Mouse (Mus musculus) kidney, embryonic 16.5 days (tissue): ENCODE results near the gene Rap1b. TPM values are rescaled to one million over a fixed set of nuclear protein-coding genes. Genes with fewer than 3 reads are reported as not detected.

Experiments
- ATAC-seq: fragments of 200-750 bp; cut with Nextera tagmentation; 2 replicates; pipeline ENCODE4 v1.8.0; 2017; ENCODE audit warnings: moderate TSS enrichment; ENCODE audit not compliant: low FRiP score, low TSS enrichment
- H3K27ac ChIP-seq: fragments of 300-500 bp; sonication (generic); 2 replicates; pipeline ENCODE4 v1.5.1; 2014; ENCODE audit warnings: low read length
- H3K27me3 ChIP-seq: fragments of 300-500 bp; sonication (generic); 2 replicates; pipeline ENCODE4 v1.6.1; 2014; ENCODE audit warnings: low read length, control low read depth, mixed read lengths; ENCODE audit not compliant: insufficient read depth
- H3K36me3 ChIP-seq: fragments of 300-500 bp; sonication (generic); 2 replicates; pipeline ENCODE4 v1.6.1; 2014; ENCODE audit warnings: low read length, control low read depth, mixed read lengths; ENCODE audit not compliant: insufficient read depth
- H3K4me1 ChIP-seq: fragments of 300-500 bp; sonication (generic); 2 replicates; pipeline ENCODE4 v1.6.1; 2014; ENCODE audit warnings: low read length, control low read depth, mixed read lengths; ENCODE audit not compliant: insufficient read depth
- H3K4me2 ChIP-seq: fragments of 300-500 bp; sonication (generic); replicated peaks from 2 replicates; pipeline ENCODE4 v1.6.1; 2014; ENCODE audit warnings: low read depth, low read length
- H3K4me3 ChIP-seq: fragments of 300-500 bp; sonication (generic); 2 replicates; pipeline ENCODE4 v1.5.1; 2014; ENCODE audit warnings: mild to moderate bottlenecking, low read length
- H3K9ac ChIP-seq: fragments of 300-500 bp; sonication (generic); replicated peaks from 2 replicates; pipeline ENCODE4 v1.6.1; 2014; ENCODE audit warnings: low read length
- H3K9me3 ChIP-seq: fragments of 300-500 bp; sonication (generic); 2 replicates; pipeline ENCODE4 v1.6.1; 2016; ENCODE audit warnings: low read length, control low read depth
- WGBS: fragments of 180-500 bp; shearing (Covaris S2); extraction: QIAGEN DNeasy Blood & Tissue Kit; methylation state at CpG from one replicate; pipeline ENCODE4 v1.1.7; 2014; 5-methylcytosine and 5-hydroxymethylcytosine counted together
- polyA plus RNA-seq: library from polyadenylated mRNA; unstranded; fragments of >200 nt; fragmentation: Nextera tagmentation; extraction: Ambion mirVana; gene quantifications from 2 replicates; pipeline ENCODE4 v1.2.1, GENCODE M21; 2015

The Rap1b gene
- polyA plus RNA-seq, 1 experiment from 2014 or later = 185 TPM

DNA sequence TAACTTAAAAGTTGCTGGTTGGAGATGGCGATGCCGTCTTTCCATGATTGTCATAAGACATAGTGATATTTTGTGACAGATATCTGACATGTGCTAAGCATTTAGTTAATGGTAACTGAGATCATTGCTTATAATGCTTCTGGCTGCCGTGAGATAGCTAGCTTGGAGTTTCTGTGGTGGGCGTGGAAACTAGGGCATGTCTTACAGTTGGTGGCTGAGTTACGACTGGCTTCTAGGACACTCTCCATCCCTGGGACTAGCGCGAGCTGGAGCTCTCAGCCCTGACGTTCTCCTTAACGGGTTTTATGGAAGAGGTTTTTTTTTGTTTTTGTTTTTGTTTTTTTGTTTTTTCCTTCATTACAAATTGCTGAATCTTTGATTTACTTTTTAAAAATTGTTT is 32.8 kb upstream of the Rap1b start:
- Histone ChIP-seq H3K27ac (no peak overlapping the region), H3K27me3 (no peaks in the 10 kb centered on the region), H3K9ac (no peak overlapping the region), H3K4me3 (no peak overlapping the region), H3K4me1 (no peaks in the 10 kb centered on the region), H3K36me3 (no peaks in the 10 kb centered on the region), H3K9me3 (0 out of 2 replicates have a peak, but pooled peaks cover 1% of the 10 kb centered on the region), H3K4me2 (no peak overlapping the region)
- no peak for ATAC-seq
- 75% methylated on average over 9 of the region's 9 CpGs for WGBS

DNA sequence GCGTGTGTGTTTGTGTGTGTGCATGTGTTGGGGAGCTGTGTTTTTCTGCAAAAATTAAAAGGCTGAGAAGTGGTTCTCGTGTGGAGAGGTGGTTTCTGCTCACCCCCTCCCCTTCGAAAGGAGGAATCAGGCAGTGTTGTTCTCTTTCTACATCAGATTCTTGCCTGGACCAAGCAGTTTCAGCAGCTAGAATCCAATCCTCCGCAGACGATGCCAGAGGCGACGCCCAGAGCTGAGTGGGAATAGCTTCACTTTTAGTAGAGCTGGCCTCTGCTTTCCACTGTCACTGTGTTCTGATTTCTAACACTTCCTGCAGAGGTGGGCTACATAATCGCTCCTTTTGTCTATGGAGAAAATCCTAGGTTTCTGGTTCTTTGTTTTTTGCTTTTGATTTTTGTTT is 31.0 kb upstream of the Rap1b start:
- H3K4me3 ChIP-seq = no peak overlapping the region
- no peak overlapping the region for H3K9ac ChIP-seq
- no peak overlapping the region for H3K4me2 ChIP-seq
- no peaks in the 10 kb centered on the region for H3K9me3 ChIP-seq
- no peaks in the 10 kb centered on the region for H3K4me1 ChIP-seq
- ATAC-seq = no peak
- H3K27ac ChIP-seq = no peak overlapping the region
- 79% methylated on average over 8 of the region's 8 CpGs for WGBS
- H3K36me3 ChIP-seq = no peaks in the 10 kb centered on the region
- H3K27me3 ChIP-seq = no peaks in the 10 kb centered on the region

DNA sequence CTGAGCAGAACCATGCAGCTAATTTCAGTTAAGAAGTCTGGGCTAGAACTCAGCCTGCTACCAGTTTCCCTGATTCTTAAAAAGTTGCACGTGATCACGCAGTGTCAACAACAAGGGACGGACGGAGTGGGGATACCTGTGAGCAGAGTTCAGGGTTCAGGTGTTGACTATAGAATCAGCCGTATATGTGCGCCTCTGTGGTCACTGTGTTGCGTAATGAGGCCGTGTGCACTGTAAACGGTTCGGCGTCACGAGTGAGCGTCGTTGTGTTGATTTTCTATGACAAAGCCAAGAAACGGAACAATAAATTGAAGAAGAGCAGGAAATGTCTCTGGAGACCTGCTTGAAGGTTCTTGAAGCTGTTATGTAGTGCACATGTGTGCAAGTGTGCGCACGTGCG is 30.6 kb upstream of the Rap1b start:
- H3K36me3 ChIP-seq = no peaks in the 10 kb centered on the region
- H3K4me3 ChIP-seq = no peak overlapping the region
- H3K27ac ChIP-seq = no peak overlapping the region
- no peaks in the 10 kb centered on the region for H3K27me3 ChIP-seq
- no peak for ATAC-seq
- H3K9ac ChIP-seq = no peak overlapping the region
- H3K9me3 ChIP-seq = no peaks in the 10 kb centered on the region
- no peak overlapping the region for H3K4me2 ChIP-seq
- no peaks in the 10 kb centered on the region for H3K4me1 ChIP-seq
- WGBS = 87% methylated on average over 18 of the region's 18 CpGs

DNA sequence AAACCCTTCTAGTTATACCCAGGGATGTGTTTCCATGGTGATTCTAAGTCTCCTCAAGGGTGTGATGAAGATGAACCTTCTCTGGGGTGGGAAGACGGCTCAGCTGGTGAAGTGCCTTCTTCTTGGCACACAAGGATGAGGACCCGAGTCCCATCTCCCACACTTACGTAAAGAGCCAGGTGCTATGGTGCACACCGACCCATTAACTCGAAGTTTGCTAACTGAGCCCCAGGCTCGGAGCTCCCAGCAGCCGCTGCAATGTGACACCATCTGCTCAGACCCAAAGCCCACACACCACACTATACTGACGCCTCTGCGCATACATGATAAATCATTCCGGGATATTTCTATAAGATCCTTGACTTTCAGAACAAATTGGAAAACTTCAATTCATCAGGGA is 29.1 kb upstream of the Rap1b start:
- Histone ChIP-seq H3K4me1 (no peaks in the 10 kb centered on the region), H3K27me3 (no peaks in the 10 kb centered on the region), H3K4me2 (no peak overlapping the region), H3K9me3 (no peaks in the 10 kb centered on the region), H3K9ac (no peak overlapping the region), H3K4me3 (no peak overlapping the region), H3K36me3 (no peaks in the 10 kb centered on the region), H3K27ac (no peak overlapping the region)
- ATAC-seq = no peak
- 52% methylated on average over 10 of the region's 10 CpGs for WGBS

DNA sequence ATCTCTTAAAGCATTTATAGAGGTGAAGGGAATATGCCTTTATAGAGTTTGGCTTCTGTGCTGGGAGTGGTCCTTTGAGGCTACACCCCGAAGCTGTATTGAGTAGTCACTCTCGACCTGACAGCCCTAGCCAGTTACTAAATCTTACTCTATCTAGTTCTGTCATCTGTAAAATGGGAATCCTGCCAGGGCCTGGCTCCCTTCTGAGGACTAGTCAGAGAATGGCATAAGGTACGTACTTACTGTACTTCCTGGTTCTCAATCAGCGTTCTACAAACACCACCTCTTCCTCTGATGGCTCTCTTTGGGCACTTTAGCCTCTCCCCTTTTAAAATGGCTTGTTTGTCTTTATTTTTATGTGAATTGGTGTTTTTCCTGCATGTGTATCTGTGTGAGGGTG is 28.1 kb upstream of the Rap1b start:
- no peak for ATAC-seq
- no peaks in the 10 kb centered on the region for H3K4me1 ChIP-seq
- no peaks in the 10 kb centered on the region for H3K36me3 ChIP-seq
- H3K9me3 ChIP-seq = no peaks in the 10 kb centered on the region
- no peak overlapping the region for H3K4me3 ChIP-seq
- H3K9ac ChIP-seq = no peak overlapping the region
- H3K27ac ChIP-seq = no peak overlapping the region
- WGBS = 68% methylated on average over 4 of the region's 4 CpGs
- H3K4me2 ChIP-seq = no peak overlapping the region
- H3K27me3 ChIP-seq = no peaks in the 10 kb centered on the region

DNA sequence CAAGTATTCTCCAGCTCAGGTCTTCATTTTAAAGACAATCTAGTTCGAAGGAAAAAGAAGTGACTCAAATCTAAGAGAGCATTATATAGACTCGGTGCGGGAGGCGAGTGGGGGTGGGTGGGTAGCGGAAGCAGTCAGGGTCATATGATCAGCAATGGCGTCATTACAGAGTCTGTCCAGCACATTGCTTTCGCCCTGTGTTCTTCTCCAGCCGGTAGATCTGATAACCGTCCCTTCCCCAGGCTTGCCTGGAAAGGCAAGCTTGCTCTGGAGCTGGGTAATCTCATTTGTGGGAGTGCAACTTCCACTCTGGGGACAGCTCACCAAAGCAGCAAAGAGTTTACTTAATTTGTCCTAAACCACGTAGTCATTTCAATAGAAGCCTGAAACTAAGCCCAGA is 26.6 kb upstream of the Rap1b start:
- Histone ChIP-seq H3K4me3 (no peak overlapping the region), H3K4me2 (no peak overlapping the region), H3K4me1 (no peaks in the 10 kb centered on the region), H3K27ac (no peak overlapping the region), H3K9me3 (no peaks in the 10 kb centered on the region), H3K36me3 (no peaks in the 10 kb centered on the region), H3K9ac (no peak overlapping the region), H3K27me3 (no peaks in the 10 kb centered on the region)
- ATAC-seq = no peak
- WGBS = 85% methylated on average over 10 of the region's 10 CpGs

DNA sequence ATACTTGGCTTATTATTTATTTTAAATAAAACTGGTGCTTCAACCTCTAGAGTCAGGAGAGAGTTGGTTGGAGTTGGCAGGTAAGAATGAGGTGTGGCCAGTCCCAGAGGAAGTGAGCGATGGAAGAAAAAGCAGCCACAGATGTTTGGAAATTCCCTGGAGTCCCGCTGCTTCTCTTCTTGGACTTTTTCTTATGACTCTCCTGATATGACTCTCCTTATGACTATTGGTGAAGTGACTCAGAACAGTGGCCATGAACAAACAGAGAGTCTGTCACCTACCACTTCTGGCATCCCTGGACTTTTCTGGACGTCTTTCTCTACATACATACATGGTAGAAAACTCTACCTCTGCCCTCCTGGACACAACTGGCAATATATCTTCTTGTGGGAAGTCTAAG is 21.5 kb upstream of the Rap1b start:
- 89% methylated on average over 3 of the region's 3 CpGs for WGBS
- H3K27me3 ChIP-seq = no peaks in the 10 kb centered on the region
- no peak overlapping the region for H3K9ac ChIP-seq
- ATAC-seq = no peak
- H3K4me2 ChIP-seq = no peak overlapping the region
- no peaks in the 10 kb centered on the region for H3K36me3 ChIP-seq
- no peaks in the 10 kb centered on the region for H3K9me3 ChIP-seq
- H3K4me1 ChIP-seq = no peaks in the 10 kb centered on the region
- no peak overlapping the region for H3K4me3 ChIP-seq
- H3K27ac ChIP-seq = no peak overlapping the region

DNA sequence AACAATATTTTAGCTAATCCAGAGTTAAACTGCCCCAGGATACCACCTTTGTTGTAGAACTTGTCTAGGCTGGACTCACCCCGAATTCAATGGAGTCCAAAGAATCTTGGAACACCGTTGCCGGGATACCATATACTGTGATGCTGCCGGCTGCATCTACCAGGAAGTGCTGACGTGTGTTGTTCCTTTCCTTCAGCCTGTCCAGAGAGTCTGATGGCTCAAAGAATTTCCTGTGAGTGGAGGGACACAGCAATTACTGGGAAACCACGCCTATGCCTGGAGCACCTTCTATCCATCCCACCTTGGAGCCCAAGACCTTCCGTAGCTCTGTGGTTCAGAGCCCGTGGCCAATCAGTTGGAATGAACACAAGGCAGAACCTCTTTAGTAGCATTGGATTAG is 20.8 kb upstream of the Rap1b start:
- H3K4me1 ChIP-seq = no peaks in the 10 kb centered on the region
- WGBS = 77% methylated on average over 8 of the region's 8 CpGs
- H3K4me2 ChIP-seq = no peak overlapping the region
- H3K36me3 ChIP-seq = no peaks in the 10 kb centered on the region
- no peak overlapping the region for H3K9ac ChIP-seq
- no peak overlapping the region for H3K27ac ChIP-seq
- ATAC-seq = no peak
- H3K27me3 ChIP-seq = no peaks in the 10 kb centered on the region
- no peaks in the 10 kb centered on the region for H3K9me3 ChIP-seq
- H3K4me3 ChIP-seq = no peak overlapping the region

DNA sequence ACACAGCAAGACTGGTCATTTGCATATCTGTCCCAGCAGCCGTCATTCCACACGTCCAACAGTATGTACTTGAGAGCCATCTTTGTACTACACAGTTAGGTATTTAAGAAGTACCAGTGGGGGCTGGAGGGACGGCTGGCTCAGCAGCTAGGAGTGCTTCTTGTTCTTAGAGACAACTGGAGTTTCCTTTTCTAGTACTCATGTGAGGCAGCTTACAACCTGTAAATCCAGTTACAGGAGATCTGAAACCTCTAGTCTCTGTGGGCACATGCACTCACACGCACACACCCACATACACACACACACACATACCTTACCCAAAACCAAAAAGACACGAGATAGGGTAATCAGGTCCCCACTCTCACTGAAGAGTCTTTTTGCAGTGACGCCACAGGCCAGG is 18.9 kb upstream of the Rap1b start:
- Histone ChIP-seq H3K4me2 (no peak overlapping the region), H3K4me1 (no peaks in the 10 kb centered on the region), H3K27me3 (no peaks in the 10 kb centered on the region), H3K9me3 (no peaks in the 10 kb centered on the region), H3K9ac (no peak overlapping the region), H3K27ac (no peak overlapping the region), H3K36me3 (no peaks in the 10 kb centered on the region), H3K4me3 (no peak overlapping the region)
- no peak for ATAC-seq
- 66% methylated on average over 6 of the region's 6 CpGs for WGBS

DNA sequence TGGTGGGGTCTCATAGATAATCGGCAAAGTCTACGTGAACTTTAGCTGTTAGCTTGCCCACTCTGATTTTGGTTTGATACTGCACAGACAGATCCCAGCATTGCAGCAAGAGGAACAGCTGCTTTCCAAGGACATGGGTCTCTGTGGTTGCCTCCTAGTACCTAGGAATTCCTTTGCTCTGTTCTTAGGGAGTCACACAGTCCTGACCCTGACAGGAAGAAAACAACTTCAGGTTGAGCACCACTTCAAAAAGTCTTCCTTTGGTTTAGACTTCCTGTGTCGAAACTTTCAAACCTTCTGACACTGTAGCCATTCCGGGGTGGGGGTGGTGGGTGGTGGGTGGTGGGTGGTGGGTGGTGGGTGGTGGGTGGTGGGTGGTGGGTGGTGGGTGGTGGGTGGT is 18.4 kb upstream of the Rap1b start:
- H3K4me1 ChIP-seq = no peaks in the 10 kb centered on the region
- no peak overlapping the region for H3K27ac ChIP-seq
- no peak for ATAC-seq
- H3K9me3 ChIP-seq = no peaks in the 10 kb centered on the region
- H3K4me2 ChIP-seq = no peak overlapping the region
- H3K27me3 ChIP-seq = no peaks in the 10 kb centered on the region
- WGBS = 84% methylated on average over 4 of the region's 4 CpGs
- no peaks in the 10 kb centered on the region for H3K36me3 ChIP-seq
- no peak overlapping the region for H3K9ac ChIP-seq
- no peak overlapping the region for H3K4me3 ChIP-seq
